Mouse (Mus musculus) embryonic fibroblast, embryonic 13.5 days (primary cell): ENCODE measurements around the gene Cnot6. TPM values are rescaled to one million over a fixed set of nuclear protein-coding genes. Genes with fewer than 3 reads are reported as not detected.

Experiments
- H3K27ac ChIP-seq: 2 replicates; pipeline ENCODE4 v1.5.1; 2012; ENCODE audit warnings: low read length, control low read depth, inconsistent platforms; ENCODE audit not compliant: insufficient read depth
- H3K4me1 ChIP-seq: 2 replicates; pipeline ENCODE4 v1.6.1; 2011; ENCODE audit warnings: low read length; ENCODE audit not compliant: control insufficient read depth, insufficient read depth
- H3K4me3 ChIP-seq: 2 replicates; pipeline ENCODE4 v1.5.1; 2011; ENCODE audit warnings: mild to moderate bottlenecking, control low read depth, low read length; ENCODE audit not compliant: insufficient read depth
- CTCF ChIP-seq: IDR thresholded peaks from 2 replicates; pipeline ENCODE4 v1.5.1; 2011; ENCODE audit warnings: mild to moderate bottlenecking, control low read depth, low read length, moderate library complexity, borderline replicate concordance; ENCODE audit not compliant: insufficient read depth
- POLR2A ChIP-seq: IDR thresholded peaks from 2 replicates; pipeline ENCODE4 v1.6.1; 2011; ENCODE audit warnings: low read depth, mild to moderate bottlenecking, control low read depth, low read length, moderate library complexity
- polyA plus RNA-seq: library from polyadenylated mRNA; stranded (reverse); fragments of >200 nt; gene quantifications from 2 replicates; pipeline ENCODE4 v1.2.4, GENCODE M21; 2011; ENCODE audit warnings: low read depth; ENCODE audit not compliant: missing spikeins, insufficient read length

The Cnot6 gene
- polyA plus RNA-seq, 1 experiment: 94.8 TPM

DNA sequence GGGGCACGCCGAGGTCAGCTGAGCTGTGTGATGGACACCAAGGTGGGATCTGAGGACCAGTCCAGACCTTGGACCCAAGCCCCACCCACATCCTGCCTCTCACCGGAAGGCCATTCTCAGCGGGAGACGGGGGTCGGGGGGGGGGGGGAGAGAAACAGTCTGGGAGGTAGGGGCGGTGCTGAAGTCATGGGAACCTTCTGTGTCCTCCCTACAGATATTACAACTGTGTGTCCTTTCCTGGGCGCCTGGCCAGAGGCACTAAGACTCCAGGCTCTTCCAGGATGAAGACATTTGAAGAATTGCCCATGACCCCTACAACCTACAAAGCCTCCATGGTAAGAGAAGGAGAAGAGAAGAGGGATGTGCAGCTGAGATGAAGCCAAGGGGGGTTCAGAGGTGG, 66.8 kb downstream of the Cnot6 start:
- Histone ChIP-seq H3K27ac (no peak overlapping the region), H3K4me1 (no peaks in the 10 kb centered on the region), H3K4me3 (no peak overlapping the region)
- TF ChIP-seq CTCF (no peak), POLR2A (no peak)

DNA sequence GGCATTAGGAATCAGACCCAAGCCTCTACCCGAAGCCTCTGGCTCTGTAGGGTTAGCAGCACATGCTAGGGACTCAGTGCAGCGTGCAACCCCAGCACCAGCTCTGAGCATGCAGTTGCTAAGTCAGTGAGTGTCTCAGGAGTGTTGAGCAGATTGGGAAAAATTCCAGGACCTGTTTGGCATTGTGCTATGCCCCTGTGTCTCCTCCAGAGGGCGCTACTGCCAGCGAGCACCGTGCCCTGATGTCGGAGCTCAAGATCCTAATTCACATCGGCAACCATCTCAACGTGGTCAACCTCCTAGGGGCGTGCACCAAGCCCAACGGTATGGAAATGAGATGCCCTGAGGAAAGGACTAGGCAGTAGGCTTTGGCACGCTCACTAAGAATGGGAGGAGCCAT, 76.1 kb downstream of the Cnot6 start:
- Histone ChIP-seq H3K27ac (no peak overlapping the region), H3K4me3 (no peak overlapping the region), H3K4me1 (no peaks in the 10 kb centered on the region)
- no peak for TF ChIP-seq POLR2A
- peak; percentile 72; the same call in 1 of the 2 replicates for TF ChIP-seq CTCF

DNA sequence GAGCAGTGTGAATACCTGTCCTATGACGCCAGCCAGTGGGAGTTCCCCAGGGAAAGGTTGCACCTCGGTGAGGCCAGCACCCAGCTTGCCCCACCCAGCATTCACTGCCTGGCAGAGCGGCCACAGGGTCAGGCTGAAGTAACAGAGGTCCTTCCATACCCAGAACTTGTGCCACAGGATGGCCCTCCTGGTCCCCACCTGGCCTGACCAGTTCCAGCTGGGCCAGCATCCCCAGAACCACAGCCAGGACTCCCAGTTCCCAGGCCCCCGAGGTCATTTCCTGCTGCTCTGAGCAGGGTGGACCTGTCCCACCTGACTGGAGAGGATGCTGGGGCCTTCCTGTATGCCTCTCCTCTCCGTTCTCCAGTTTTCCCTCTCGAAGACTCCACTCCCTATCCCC, 76.9 kb downstream of the Cnot6 start:
- Histone ChIP-seq H3K27ac (no peak overlapping the region), H3K4me1 (no peaks in the 10 kb centered on the region), H3K4me3 (no peak overlapping the region)
- no peak for TF ChIP-seq CTCF
- no peak for TF ChIP-seq POLR2A

DNA sequence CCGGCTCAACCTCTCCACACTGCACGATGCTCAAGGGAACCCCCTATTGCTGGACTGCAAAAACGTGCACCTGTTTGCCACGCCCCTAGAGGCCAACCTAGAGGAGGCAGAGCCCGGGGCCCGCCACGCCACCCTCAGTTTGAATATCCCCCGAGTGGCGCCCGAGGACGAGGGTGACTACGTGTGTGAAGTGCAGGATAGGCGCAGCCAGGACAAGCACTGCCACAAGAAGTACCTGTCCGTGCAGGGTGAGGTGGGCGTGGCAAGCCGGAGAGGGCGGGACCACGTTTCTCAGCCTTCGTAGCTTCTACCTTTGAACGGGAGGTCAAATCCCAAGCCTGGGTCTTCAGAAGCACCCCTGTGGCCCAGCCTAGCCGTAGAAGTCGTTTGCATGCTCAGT, 78.4 kb downstream of the Cnot6 start:
- H3K4me3 ChIP-seq: no peak overlapping the region
- no peaks in the 10 kb centered on the region for H3K4me1 ChIP-seq
- TF ChIP-seq CTCF (no peak), POLR2A (no peak)
- no peak overlapping the region for H3K27ac ChIP-seq

DNA sequence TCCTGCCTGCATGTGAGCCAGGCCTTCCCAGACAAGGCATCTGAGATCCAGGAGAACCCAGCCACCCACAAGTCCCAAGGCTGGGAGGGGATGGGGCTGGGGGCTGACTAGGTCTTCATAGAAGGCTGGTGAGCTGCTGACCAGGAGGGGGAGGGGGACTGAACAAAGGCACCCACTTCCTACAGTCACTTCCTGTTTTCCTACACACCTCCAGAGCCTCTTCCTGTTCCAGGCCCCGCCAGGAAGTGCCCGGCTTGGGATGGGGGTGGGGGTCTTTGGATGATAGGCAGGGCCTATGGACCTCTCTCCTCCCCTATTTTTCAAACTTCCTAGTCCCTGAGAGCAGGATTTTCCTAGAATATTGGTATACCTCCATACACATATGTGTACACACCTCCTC, 80.3 kb downstream of the Cnot6 start:
- no peak for TF ChIP-seq POLR2A
- TF ChIP-seq CTCF: no peak
- Histone ChIP-seq H3K4me3 (no peak overlapping the region), H3K4me1 (no peaks in the 10 kb centered on the region), H3K27ac (no peak overlapping the region)

DNA sequence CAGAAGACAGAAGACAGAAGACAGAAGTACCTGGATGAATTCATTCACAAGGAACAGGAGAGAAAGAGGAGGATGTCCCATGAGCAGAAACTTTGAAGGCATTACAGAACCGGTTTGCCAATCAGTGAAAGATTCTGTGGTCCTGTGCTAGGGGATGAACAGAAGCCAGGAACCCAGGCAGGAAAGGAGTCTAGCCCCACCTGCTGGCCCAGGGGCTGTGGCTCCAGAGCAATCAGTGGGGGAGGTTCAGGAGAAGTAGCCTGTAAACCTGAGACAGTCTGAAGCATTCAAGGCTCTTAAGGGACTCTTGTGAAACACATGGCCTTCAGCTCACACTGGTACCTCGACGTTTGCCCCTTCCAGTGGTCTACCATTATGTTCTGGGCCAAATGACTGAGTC, 81.4 kb downstream of the Cnot6 start:
- H3K4me3 ChIP-seq: no peak overlapping the region
- no peak overlapping the region for H3K27ac ChIP-seq
- no peaks in the 10 kb centered on the region for H3K4me1 ChIP-seq
- peak; percentile 59; the same call in 1 of the 2 replicates for TF ChIP-seq CTCF
- no peak for TF ChIP-seq POLR2A

DNA sequence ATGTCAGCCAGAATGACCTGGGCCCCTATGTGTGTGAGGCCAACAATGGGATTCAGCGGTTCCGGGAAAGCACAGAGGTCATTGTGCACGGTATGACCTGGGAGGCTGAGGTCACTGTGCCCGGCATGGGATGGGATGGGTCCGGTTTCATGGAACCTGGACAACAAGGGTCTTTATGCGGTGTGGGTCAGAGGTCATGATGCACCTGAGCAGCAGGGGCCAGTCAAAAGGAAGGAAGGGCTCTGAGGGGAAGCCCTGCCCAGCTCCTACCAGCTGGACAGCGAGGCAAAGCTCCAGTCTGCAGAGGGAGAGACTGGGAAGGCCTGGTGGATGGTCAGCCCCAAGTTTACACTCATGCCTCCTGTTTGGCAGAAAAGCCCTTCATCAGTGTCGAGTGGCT, 85.8 kb downstream of the Cnot6 start:
- Histone ChIP-seq H3K4me3 (no peak overlapping the region), H3K4me1 (no peaks in the 10 kb centered on the region), H3K27ac (no peak overlapping the region)
- no peak for TF ChIP-seq POLR2A
- no peak for TF ChIP-seq CTCF

DNA sequence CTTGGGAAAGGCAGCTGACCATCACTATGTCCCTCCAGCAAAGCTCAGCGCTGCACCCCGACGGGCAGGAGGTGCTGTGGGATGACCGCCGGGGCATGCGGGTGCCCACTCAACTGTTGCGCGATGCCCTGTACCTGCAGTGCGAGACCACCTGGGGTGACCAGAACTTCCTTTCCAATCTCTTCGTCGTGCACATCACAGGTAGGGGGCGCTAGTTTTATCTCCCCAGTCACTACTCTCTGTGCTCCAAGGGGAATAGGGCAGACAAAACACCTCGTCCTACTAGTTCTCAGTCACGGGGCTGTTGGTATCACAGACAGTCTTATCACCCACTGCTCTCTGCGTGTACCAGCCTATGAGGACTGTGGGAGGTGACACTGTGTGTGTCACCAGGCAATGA, 86.7 kb downstream of the Cnot6 start:
- Histone ChIP-seq H3K4me3 (no peak overlapping the region), H3K4me1 (no peaks in the 10 kb centered on the region), H3K27ac (no peak overlapping the region)
- TF ChIP-seq CTCF (no peak), POLR2A (no peak)

DNA sequence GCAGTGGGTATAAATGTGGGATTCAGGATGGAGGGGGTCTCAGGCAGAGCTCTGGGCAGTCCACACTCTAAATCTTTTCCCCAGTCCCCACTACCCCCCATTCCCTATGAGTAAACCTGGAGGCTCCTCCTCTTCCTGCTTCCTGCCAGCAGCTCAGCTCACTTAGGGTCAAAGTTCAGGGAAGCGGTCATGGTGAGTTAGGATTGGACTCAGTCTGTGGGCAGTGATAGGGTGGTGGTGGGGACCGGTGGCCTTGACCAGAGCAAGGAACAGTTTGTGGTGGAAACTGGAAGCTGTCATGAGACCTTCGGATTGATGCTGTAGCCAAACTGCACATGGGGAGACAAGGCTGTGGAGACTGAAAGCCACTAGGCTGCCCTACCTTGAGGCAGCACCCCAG, 88.4 kb downstream of the Cnot6 start:
- no peak overlapping the region for H3K4me3 ChIP-seq
- no peak overlapping the region for H3K27ac ChIP-seq
- TF ChIP-seq POLR2A (no peak), CTCF (no peak)
- no peaks in the 10 kb centered on the region for H3K4me1 ChIP-seq

DNA sequence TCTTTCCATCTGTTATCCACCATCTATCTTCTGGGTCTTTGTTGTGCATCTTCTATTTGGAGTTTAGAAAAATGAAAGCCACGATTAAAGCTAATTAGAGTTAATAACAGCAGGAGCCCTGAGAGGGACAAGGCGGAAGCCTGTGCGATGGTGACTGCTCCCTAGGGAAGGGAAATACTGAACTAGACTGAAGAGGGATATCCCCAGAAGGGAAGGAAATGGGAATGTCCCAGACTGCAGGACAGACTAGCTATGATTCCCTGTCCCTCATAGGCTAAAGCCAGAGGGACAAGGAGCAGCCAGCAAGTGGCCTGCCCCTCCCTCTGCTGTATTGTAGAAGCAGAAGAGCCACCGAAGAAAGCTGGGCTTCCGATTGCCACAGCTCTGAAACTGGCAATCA, 90.6 kb downstream of the Cnot6 start:
- TF ChIP-seq CTCF (no peak), POLR2A (no peak)
- peaks cover 3% of the 10 kb centered on the region for H3K4me1 ChIP-seq
- no peak overlapping the region for H3K4me3 ChIP-seq
- H3K27ac ChIP-seq: no peak overlapping the region

Other genes starting within 250 kb of the Cnot6 start
- not detected in 2 replicates for gene Olfr1386, start 247.7 kb downstream of the Cnot6 start, polyA plus RNA-seq
- not detected in 2 replicates for gene Olfr1385, start 223.7 kb downstream of the Cnot6 start, polyA plus RNA-seq
- not detected in 2 replicates for gene Olfr1384, start 206.0 kb downstream of the Cnot6 start, polyA plus RNA-seq
- not detected in 2 replicates for gene Olfr1383, start 193.1 kb downstream of the Cnot6 start, polyA plus RNA-seq
- not detected in 2 replicates for gene Olfr1382, start 184.5 kb downstream of the Cnot6 start, polyA plus RNA-seq
- gene Olfr1381, start 169.3 kb downstream of the Cnot6 start, polyA plus RNA-seq: not detected in 2 replicates
- not detected in 2 replicates for gene Olfr1380, start 155.8 kb downstream of the Cnot6 start, polyA plus RNA-seq
- 2.4 and 5.4 TPM in 2 replicates for gene Flt4, start 103.5 kb downstream of the Cnot6 start, polyA plus RNA-seq
- gene Scgb3a1, start 49.1 kb downstream of the Cnot6 start, polyA plus RNA-seq: not detected in 2 replicates
- gene Gfpt2, start 81.5 kb upstream of the Cnot6 start, polyA plus RNA-seq: 13.9 and 14.5 TPM in 2 replicates
- gene Mapk9, start 134.0 kb upstream of the Cnot6 start, polyA plus RNA-seq: 62.5 and 68.5 TPM in 2 replicates
- not detected in 2 replicates for gene Rasgef1c, start 189.1 kb upstream of the Cnot6 start, polyA plus RNA-seq